In genomic region chr9:37093086-37093485, GRCm38 (mm10) we compare ENCODE assay signal across 11 mouse cellular contexts. TPM values are rescaled to one million over a fixed set of nuclear protein-coding genes. Genes with fewer than 3 reads are reported as not detected.
DNase-seq lines count a peak whose midpoint lies in the region; ATAC-seq lines count a peak whose summit lies in the region.
"Had no signal": no experiment of that assay in that cellular context is flagged by ENCODE, and none has a peak within 500 bp of the region (broad histone marks: within the 10 kb centered on the region; RNA-seq: fewer than 3 reads in every experiment).

No protein-coding gene starts in this region.

- ATAC-seq in forebrain, embryonic 12.5 days (ENCODE audit: low FRiP score), result no peak
- no peak for ATAC-seq in forebrain, embryonic 16.5 days
- ATAC-seq in lung, embryonic 15.5 days (ENCODE audit: borderline replicate concordance, extremely low read depth, low FRiP score, low TSS enrichment), result no peak
- no peak for ATAC-seq in limb, embryonic 13.5 days (ENCODE audit: low FRiP score, low read depth)
- ATAC-seq in megakaryocyte, adult 5-6 weeks (ENCODE audit: poor library complexity, severe bottlenecking), result no peak

- no peak for DNase-seq in lung, postnatal 36 days
- DNase-seq in retina, embryonic 14.5 days (ENCODE audit: low spot score), result peak; percentile 61
- no peak for DNase-seq in urinary bladder, postnatal 36 days (ENCODE audit: low spot score in 2 of 2)
- DNase-seq: adrenal gland, postnatal 36 days; lung, adult 18-20 months had no signal

- no peaks in the 10 kb centered on the region for H3K9me3 ChIP-seq in forebrain, embryonic 12.5 days
- no peaks in the 10 kb centered on the region for H3K9me3 ChIP-seq in forebrain, embryonic 16.5 days (ENCODE audit: control insufficient read depth, low read length)
- no peaks in the 10 kb centered on the region for H3K9me3 ChIP-seq in lung, embryonic 15.5 days
- no peaks in the 10 kb centered on the region; the same call in 1 of the 2 replicates for H3K9me3 ChIP-seq in limb, embryonic 13.5 days
- H3K9me3 ChIP-seq: heart, embryonic 15.5 days had no signal

- no peaks in the 10 kb centered on the region for H3K27me3 ChIP-seq in forebrain, embryonic 12.5 days
- no peaks in the 10 kb centered on the region for H3K27me3 ChIP-seq in forebrain, embryonic 16.5 days (replicated peaks; ENCODE audit: control insufficient read depth, insufficient read depth, low read length)
- H3K27me3 ChIP-seq in lung, embryonic 15.5 days, result no peaks in the 10 kb centered on the region
- peaks cover 20% of the 10 kb centered on the region for H3K27me3 ChIP-seq in limb, embryonic 13.5 days
- H3K27me3 ChIP-seq: heart, embryonic 15.5 days had no signal

- H3K27ac ChIP-seq in forebrain, embryonic 12.5 days, result peak overlapping the region; percentile 38; the same call in 1 of the 2 replicates
- no peak overlapping the region for H3K27ac ChIP-seq in forebrain, embryonic 16.5 days (ENCODE audit: low read length)
- peak overlapping the region; percentile 34; the same call in 1 of the 2 replicates for H3K27ac ChIP-seq in lung, embryonic 15.5 days
- H3K27ac ChIP-seq in limb, embryonic 13.5 days, result peak overlapping the region; percentile 28; the same call in 1 of the 2 replicates
- H3K27ac ChIP-seq: heart, embryonic 15.5 days had no signal

- peaks cover 41% of the 10 kb centered on the region for H3K4me1 ChIP-seq in forebrain, embryonic 12.5 days
- peaks cover 7% of the 10 kb centered on the region; the same call in 1 of the 2 replicates for H3K4me1 ChIP-seq in forebrain, embryonic 16.5 days (replicated peaks; ENCODE audit: control insufficient read depth, insufficient read depth, low read length)
- peaks cover 10% of the 10 kb centered on the region for H3K4me1 ChIP-seq in lung, embryonic 15.5 days
- H3K4me1 ChIP-seq in limb, embryonic 13.5 days, result peaks cover 34% of the 10 kb centered on the region

- H3K4me2 ChIP-seq in forebrain, embryonic 12.5 days, result no peak overlapping the region
- H3K4me2 ChIP-seq in forebrain, embryonic 16.5 days (ENCODE audit: low read length), result no peak overlapping the region
- no peak overlapping the region for H3K4me2 ChIP-seq in lung, embryonic 15.5 days
- H3K4me2 ChIP-seq in limb, embryonic 13.5 days (replicated peaks), result no peak overlapping the region
- H3K4me2 ChIP-seq: heart, embryonic 15.5 days had no signal

- no peak overlapping the region for H3K4me3 ChIP-seq in forebrain, embryonic 12.5 days (replicated peaks)
- no peak overlapping the region for H3K4me3 ChIP-seq in forebrain, embryonic 16.5 days (replicated peaks; ENCODE audit: low read length)
- no peak overlapping the region for H3K4me3 ChIP-seq in lung, embryonic 15.5 days
- no peak overlapping the region for H3K4me3 ChIP-seq in limb, embryonic 13.5 days
- H3K4me3 ChIP-seq: heart, embryonic 15.5 days had no signal

- WGBS in forebrain, embryonic 12.5 days, result 3% methylated on average over 5 of the region's 5 CpGs
- WGBS in forebrain, embryonic 16.5 days, result 17% methylated on average over 5 of the region's 5 CpGs
- WGBS in lung, embryonic 15.5 days, result 5% methylated on average over 5 of the region's 5 CpGs
- 9% methylated on average over 5 of the region's 5 CpGs for WGBS in limb, embryonic 13.5 days

- peak overlapping the region; percentile 21; the same call in 1 of the 2 replicates for H3K9ac ChIP-seq in forebrain, embryonic 12.5 days
- H3K9ac ChIP-seq in forebrain, embryonic 16.5 days (replicated peaks; ENCODE audit: low read depth, low read length), result no peak overlapping the region
- no peak overlapping the region for H3K9ac ChIP-seq in lung, embryonic 15.5 days
- H3K9ac ChIP-seq in limb, embryonic 13.5 days, result no peak overlapping the region
- H3K9ac ChIP-seq: heart, embryonic 15.5 days had no signal

- H3K36me3 ChIP-seq in forebrain, embryonic 12.5 days (replicated peaks), result no peaks in the 10 kb centered on the region
- H3K36me3 ChIP-seq in forebrain, embryonic 16.5 days (ENCODE audit: control insufficient read depth, insufficient read depth), result no peaks in the 10 kb centered on the region
- no peaks in the 10 kb centered on the region for H3K36me3 ChIP-seq in lung, embryonic 15.5 days
- no peaks in the 10 kb centered on the region for H3K36me3 ChIP-seq in limb, embryonic 13.5 days
- H3K36me3 ChIP-seq: heart, embryonic 15.5 days had no signal

RNA-seq across cellular contexts. Expression of gene Pknox2, which starts 54.1 kb away (rescaled TPM):
- 27.1 and 29.5 TPM in 2 replicates for polyA plus RNA-seq in forebrain, embryonic 12.5 days (2016; fragmentation: Nextera tagmentation; extraction: Ambion mirVana)
- polyA plus RNA-seq in forebrain, embryonic 16.5 days (2015; fragmentation: Nextera tagmentation; extraction: Ambion mirVana), result 24.5 and 26.9 TPM in 2 replicates
- polyA plus RNA-seq in lung, embryonic 15.5 days (2015; fragmentation: Nextera tagmentation; extraction: Ambion mirVana), result 10.6 and 11.4 TPM in 2 replicates
- polyA plus RNA-seq in limb, embryonic 13.5 days (2015; fragmentation: Nextera tagmentation; extraction: Ambion mirVana), result 14.5 and 16.1 TPM in 2 replicates
- 0.16 and 0.64 TPM in 2 replicates for total RNA-seq in megakaryocyte, adult 5-6 weeks (2015)
- 0.04 and 0.41 TPM in 2 replicates for total RNA-seq in megakaryocyte, adult 5-6 weeks (2017)
